Mouse (Mus musculus) thymus, adult 2 months (tissue): ENCODE results near the gene Parp8.

Experiments used
- CTCF ChIP-seq: fragments of 200-500 bp; IDR thresholded peaks from 2 replicates; pipeline ENCODE4 v1.5.1; 2012; ENCODE audit warnings: mild to moderate bottlenecking, control low read depth, low read length, moderate library complexity, borderline replicate concordance; ENCODE audit not compliant: control insufficient read depth, poor library complexity, insufficient read depth; ENCODE audit errors: extremely low read depth
- POLR2A ChIP-seq: fragments of 200-500 bp; IDR thresholded peaks from 2 replicates; pipeline ENCODE4 v1.6.1; 2012; ENCODE audit warnings: mild to moderate bottlenecking, low read length, control low read depth, moderate library complexity; ENCODE audit not compliant: control insufficient read depth, poor library complexity, insufficient read depth; ENCODE audit errors: extremely low read depth

DNA sequence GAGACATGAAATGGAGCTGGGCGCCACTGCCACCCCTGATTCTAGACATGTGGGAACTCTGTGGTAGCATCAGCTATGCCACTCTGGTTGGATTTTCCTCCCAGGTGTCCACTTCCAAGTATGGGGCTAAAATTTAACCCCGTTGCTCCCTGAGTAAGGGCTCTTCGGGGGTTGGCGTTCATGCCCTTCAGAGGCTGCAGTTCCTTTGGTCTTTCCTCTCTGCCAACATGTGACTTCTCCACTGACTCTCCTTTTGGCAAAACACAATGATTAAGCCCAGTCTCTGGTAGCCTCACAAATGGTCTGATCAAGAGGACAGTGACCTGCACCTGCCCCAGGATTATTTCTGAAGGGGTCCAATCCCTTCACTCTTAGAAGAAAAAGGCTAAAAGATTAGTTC is 56.4 kb downstream of the Parp8 start:
- TF ChIP-seq POLR2A (no peak), CTCF (no peak)
